Mouse (Mus musculus) MEL (cell line): ENCODE results near the gene Frmd5. TPM values are rescaled to one million over a fixed set of nuclear protein-coding genes. Genes with fewer than 3 reads are reported as not detected.
"Not testable (repeated sequence)": the region's sequence is repeated elsewhere in the genome, so short reads cannot be mapped to it uniquely, and the experiment has no call there.

ENCODE experiments used
- DNase-seq: peaks from one replicate; pipeline ENCODE4 v3.0.0; 2011; ENCODE audit warnings: low read depth, low spot score
- H3K27ac ChIP-seq: 2 replicates; pipeline ENCODE4 v1.5.1; 2012; ENCODE audit warnings: low read depth, mild to moderate bottlenecking, control low read depth, low read length, moderate library complexity; ENCODE audit not compliant: control insufficient read depth
- H3K27me3 ChIP-seq, 2 experiments: fragments of 150-350 bp in 1 of 2; sonication (generic) in 1 of 2; 2 replicates each; pipeline ENCODE4 v1.6.1; 2012; ENCODE audit warnings: low read length in 2 of 2, mild to moderate bottlenecking in 2 of 2, improper control_type of control experiment in 1 of 2, moderate library complexity in 1 of 2; ENCODE audit not compliant: insufficient read depth in 2 of 2, control insufficient read depth in 1 of 2
- H3K36me3 ChIP-seq, 2 experiments: 2 replicates each; pipeline ENCODE4 v1.6.1; 2012 to 2014; ENCODE audit warnings: low read length in 2 of 2, improper control_type of control experiment in 1 of 2, inconsistent platforms in 1 of 2, mild to moderate bottlenecking in 1 of 2; ENCODE audit not compliant: insufficient read depth in 2 of 2, control insufficient read depth in 1 of 2
- H3K4me1 ChIP-seq, 2 experiments: fragments of 150-350 bp in 1 of 2; sonication (generic) in 1 of 2; 2 replicates each; pipeline ENCODE4 v1.6.1; 2012; ENCODE audit warnings: low read length in 2 of 2, improper control_type of control experiment in 1 of 2, mild to moderate bottlenecking in 1 of 2; ENCODE audit not compliant: insufficient read depth in 2 of 2, control insufficient read depth in 1 of 2
- H3K4me3 ChIP-seq, 2 experiments: fragments of 150-350 bp in 1 of 2; sonication (generic) in 1 of 2; 2 replicates each; pipeline ENCODE4 v1.5.1; 2012; ENCODE audit warnings: low read depth in 2 of 2, low read length in 2 of 2, mild to moderate bottlenecking in 2 of 2, moderate library complexity in 2 of 2, control low read depth in 1 of 2, improper control_type of control experiment in 1 of 2; ENCODE audit not compliant: control insufficient read depth in 1 of 2, insufficient read depth in 1 of 2
- H3K79me2 ChIP-seq: 2 replicates; pipeline ENCODE4 v1.6.1; 2012; ENCODE audit warnings: mild to moderate bottlenecking, low read length, moderate library complexity; ENCODE audit not compliant: control insufficient read depth, poor library complexity, insufficient read depth
- H3K9ac ChIP-seq: 2 replicates; pipeline ENCODE4 v1.6.1; 2012; ENCODE audit warnings: low read depth, mild to moderate bottlenecking, control low read depth, low read length, moderate library complexity; ENCODE audit not compliant: control insufficient read depth, poor library complexity, severe bottlenecking
- H3K9me3 ChIP-seq: fragments of 150-350 bp; sonication (generic); replicated peaks from 2 replicates; pipeline ENCODE4 v1.6.1; 2012; ENCODE audit warnings: mild to moderate bottlenecking, low read length, improper control_type of control experiment, moderate library complexity; ENCODE audit not compliant: insufficient read depth
- BHLHE40 ChIP-seq: IDR thresholded peaks from 2 replicates; pipeline ENCODE4 v1.6.1; 2012; ENCODE audit warnings: low read depth, mild to moderate bottlenecking, inconsistent platforms, low read length, improper control_type of control experiment, borderline replicate concordance
- CHD2 ChIP-seq: IDR thresholded peaks from 2 replicates; pipeline ENCODE4 v1.6.1; 2011; ENCODE audit warnings: low read length, improper control_type of control experiment
- CTCF ChIP-seq, 3 experiments: IDR thresholded peaks in 2 of 3; conservative IDR thresholded peaks in 1 of 3; 2 replicates each; pipeline ENCODE4 v1.5.1; 2011 to 2012; ENCODE audit warnings: low read length in 3 of 3, low read depth in 2 of 3, mild to moderate bottlenecking in 2 of 3, improper control_type of control experiment in 1 of 3, inconsistent platforms in 1 of 3, mixed read lengths in 1 of 3, moderate library complexity in 1 of 3; ENCODE audit not compliant: control insufficient read depth in 1 of 3, insufficient read depth in 1 of 3, poor library complexity in 1 of 3, severe bottlenecking in 1 of 3
- E2F4 ChIP-seq: IDR thresholded peaks from 2 replicates; pipeline ENCODE4 v1.6.1; 2011; ENCODE audit warnings: low read depth, low read length, improper control_type of control experiment, borderline replicate concordance
- EP300 ChIP-seq, 2 experiments: IDR thresholded peaks; 2 replicates each; pipeline ENCODE4 v1.6.1; 2011; ENCODE audit warnings: improper control_type of control experiment in 2 of 2, low read length in 2 of 2, low read depth in 1 of 2, mild to moderate bottlenecking in 1 of 2
- KAT2A ChIP-seq: conservative IDR thresholded peaks from 2 replicates; pipeline ENCODE4 v1.6.1; 2012; ENCODE audit warnings: low read depth, low read length, improper control_type of control experiment, inconsistent platforms
- MAFK ChIP-seq: IDR thresholded peaks from 2 replicates; pipeline ENCODE4 v1.6.1; 2011; ENCODE audit warnings: low read depth, mild to moderate bottlenecking, low read length, improper control_type of control experiment, borderline replicate concordance
- MAX ChIP-seq: IDR thresholded peaks from 2 replicates; pipeline ENCODE4 v1.6.1; 2011; ENCODE audit warnings: low read length, improper control_type of control experiment
- MAZ ChIP-seq: IDR thresholded peaks from 2 replicates; pipeline ENCODE4 v1.6.1; 2012; ENCODE audit warnings: low read depth, mild to moderate bottlenecking, inconsistent platforms, low read length, improper control_type of control experiment
- MYB ChIP-seq: IDR thresholded peaks from 2 replicates; pipeline ENCODE4 v1.6.1; 2011; ENCODE audit warnings: mild to moderate bottlenecking, low read depth, low read length, improper control_type of control experiment
- MYC ChIP-seq: IDR thresholded peaks from 2 replicates; pipeline ENCODE4 v1.6.1; 2011; ENCODE audit warnings: low read depth, mild to moderate bottlenecking, low read length, improper control_type of control experiment, moderate library complexity
- NELFE ChIP-seq: IDR thresholded peaks from 2 replicates; pipeline ENCODE4 v1.6.1; 2011; ENCODE audit warnings: low read depth, low read length, improper control_type of control experiment
- POLR2AphosphoS2 ChIP-seq: IDR thresholded peaks from 2 replicates; pipeline ENCODE4 v1.6.1; 2011; ENCODE audit warnings: low read length, improper control_type of control experiment
- RAD21 ChIP-seq: IDR thresholded peaks from 2 replicates; pipeline ENCODE4 v1.6.1; 2011; ENCODE audit warnings: mild to moderate bottlenecking, low read depth, low read length, improper control_type of control experiment
- SIN3A ChIP-seq: IDR thresholded peaks from 2 replicates; pipeline ENCODE4 v1.6.1; 2012; ENCODE audit warnings: low read length, improper control_type of control experiment, inconsistent platforms
- SMC3 ChIP-seq: IDR thresholded peaks from 2 replicates; pipeline ENCODE4 v1.6.1; 2011; ENCODE audit warnings: low read depth, low read length, improper control_type of control experiment
- TAL1 ChIP-seq: IDR thresholded peaks from 2 replicates; pipeline ENCODE4 v1.6.1; 2012; ENCODE audit warnings: mild to moderate bottlenecking, inconsistent platforms, low read length, moderate library complexity, mixed read lengths
- TCF12 ChIP-seq: IDR thresholded peaks from 2 replicates; pipeline ENCODE4 v1.6.1; 2014; ENCODE audit warnings: low read depth, mild to moderate bottlenecking, inconsistent platforms, low read length, improper control_type of control experiment, moderate library complexity
- ZC3H11A ChIP-seq: IDR thresholded peaks from 2 replicates; pipeline ENCODE4 v1.6.1; 2012; ENCODE audit warnings: low read depth, mild to moderate bottlenecking, inconsistent platforms, low read length, improper control_type of control experiment
- ZMIZ1 ChIP-seq: IDR thresholded peaks from 2 replicates; pipeline ENCODE4 v1.6.1; 2012; ENCODE audit warnings: low read depth, mild to moderate bottlenecking, inconsistent platforms, low read length, improper control_type of control experiment, moderate library complexity
- ZNF384 ChIP-seq: IDR thresholded peaks from 2 replicates; pipeline ENCODE4 v1.6.1; 2012; ENCODE audit warnings: low read depth, mild to moderate bottlenecking, inconsistent platforms, low read length, improper control_type of control experiment
- polyA plus RNA-seq, 2 experiments: library from polyadenylated mRNA; stranded (reverse) in 1 of 2; unstranded in 1 of 2; fragments of >175 nt in 1 of 2; fragments of >200 nt in 1 of 2; gene quantifications; 2 replicates each; pipeline versions ENCODE4 v1.2.1 to v1.2.4; 2012; ENCODE audit warnings: low replicate concordance in 2 of 2, low read depth in 1 of 2; ENCODE audit not compliant: insufficient read length in 2 of 2, insufficient read depth in 1 of 2, missing spikeins in 1 of 2
- total RNA-seq: library from RNA; depleted of rRNA; stranded (reverse); fragments of 300-350 nt; gene quantifications from 2 replicates; pipeline ENCODE4 v1.2.3, GENCODE M21; 2012

Gene Frmd5
- total and polyA plus RNA-seq, 3 experiments = 0.04 to 0.15 TPM; not detected in 1

DNA sequence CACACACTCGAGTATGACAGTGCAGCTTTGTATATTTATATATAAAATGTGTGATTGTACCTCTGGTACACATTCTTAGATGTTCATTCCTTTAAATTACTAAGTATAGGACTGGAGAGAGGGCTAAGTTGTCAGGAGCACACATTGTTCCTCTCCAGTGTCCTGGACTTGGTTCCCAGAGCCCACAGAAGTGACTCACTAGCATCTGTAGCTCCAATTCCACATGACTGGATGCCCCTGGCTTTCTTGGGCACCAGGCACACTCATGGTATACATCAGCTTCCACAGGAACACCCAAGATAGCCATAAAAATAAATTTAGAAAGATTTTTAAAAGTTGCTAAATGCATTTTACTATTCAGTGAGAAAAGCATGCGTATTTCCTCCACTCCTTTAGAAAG, 281.8 kb downstream of the Frmd5 start:
- Histone ChIP-seq H3K9me3 (no peaks in the 10 kb centered on the region), H3K27ac (no peak overlapping the region), H3K4me1 (peaks cover 5 to 6% of the 10 kb centered on the region in 2 experiments), H3K4me3 (no peak overlapping the region), H3K27me3 (no peaks in the 10 kb centered on the region), H3K9ac (no peak overlapping the region), H3K36me3 (peaks cover 3 to 16% of the 10 kb centered on the region in 2 experiments), H3K79me2 (no peaks in the 10 kb centered on the region)
- DNase-seq = no peak
- TF ChIP-seq ZC3H11A (no peak), E2F4 (no peak), CTCF (IDR thresholded peaks at IDR 0.05 in 2 of 3, conservative IDR thresholded peaks at IDR 0.05 in 1 of 3; ENCODE audit: control insufficient read depth in 1 of 3, insufficient read depth in 1 of 3, low read depth in 2 of 3, low read length in 3 of 3, poor library complexity in 1 of 3, severe bottlenecking in 1 of 3) (no peak), BHLHE40 (no peak), ZNF384 (no peak)

DNA sequence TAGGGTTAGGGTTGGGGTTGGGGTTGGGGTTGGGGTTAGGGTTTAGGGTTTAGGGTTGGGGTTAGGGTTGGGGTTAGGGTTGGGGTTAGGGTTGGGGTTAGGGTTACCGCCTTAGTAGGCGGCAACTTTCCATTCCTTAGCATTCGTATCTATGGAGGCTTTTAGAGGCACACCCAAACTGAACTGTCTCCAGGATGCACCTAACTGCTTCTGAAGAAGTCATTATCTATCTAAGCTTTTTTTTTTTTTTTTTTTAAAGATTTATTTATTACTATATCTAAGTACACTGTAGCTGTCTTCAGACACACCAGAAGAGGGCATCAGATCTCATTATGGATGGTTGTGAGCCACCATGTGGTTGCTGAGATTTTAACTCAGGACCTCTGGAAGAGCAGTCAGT, 284.1 kb downstream of the Frmd5 start:
- H3K9ac ChIP-seq, H3K4me1 ChIP-seq, H3K9me3 ChIP-seq, H3K27ac ChIP-seq, H3K27me3 ChIP-seq, H3K79me2 ChIP-seq, H3K4me3 ChIP-seq: not testable (repeated sequence)
- peak; percentile 83 for DNase-seq
- H3K36me3 ChIP-seq = peaks cover 11 to 16% of the 10 kb centered on the region in 2 experiments
- peak in 1 of 2 experiments; percentile 45; a peak in 1 of 4 replicates for TF ChIP-seq EP300 (IDR thresholded peaks at IDR 0.05; ENCODE audit: low read depth in 1 of 2, low read length in 2 of 2)
- peak; percentile 75 for TF ChIP-seq ZNF384

DNA sequence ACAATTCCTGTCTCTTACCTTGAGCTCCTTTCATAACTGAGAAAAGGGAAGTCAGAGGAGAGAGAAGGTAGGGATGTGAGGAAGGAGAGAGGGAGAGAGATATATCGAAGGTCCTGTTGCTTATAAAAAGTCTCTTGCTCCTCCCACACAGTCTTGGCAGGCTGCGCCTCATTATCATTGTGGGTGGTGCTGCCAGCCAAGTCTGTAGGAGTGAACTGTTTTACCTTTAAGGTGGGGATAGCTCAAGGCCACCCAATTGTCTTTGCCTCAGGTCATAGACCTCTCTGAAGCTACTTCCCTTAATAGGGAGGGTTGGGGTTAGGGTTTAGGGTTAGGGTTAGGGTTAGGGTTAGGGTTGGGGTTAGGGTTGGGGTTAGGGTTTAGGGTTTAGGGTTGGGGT, 284.9 kb downstream of the Frmd5 start:
- Histone ChIP-seq H3K4me1 (peaks cover 8 to 11% of the 10 kb centered on the region in 2 experiments), H3K9me3 (no peaks in the 10 kb centered on the region), H3K79me2 (peaks cover 2% of the 10 kb centered on the region; the same call in 1 of the 2 replicates), H3K4me3 (peak overlapping the region in 1 of 2 experiments; percentile 35; a peak in 2 of 4 replicates)
- peak; percentile 91 for DNase-seq
- TF ChIP-seq ZNF384 (no peak), RAD21 (no peak), TAL1 (no peak), MAZ (no peak), ZC3H11A (no peak), CHD2 (no peak), MAX (no peak), ZMIZ1 (no peak), MAFK (no peak), EP300 (IDR thresholded peaks at IDR 0.05; ENCODE audit: low read depth in 1 of 2, low read length in 2 of 2) (no peak), MYB (no peak), KAT2A (no peak), SMC3 (no peak), SIN3A (no peak), NELFE (no peak), CTCF (IDR thresholded peaks at IDR 0.05 in 2 of 3, conservative IDR thresholded peaks at IDR 0.05 in 1 of 3; ENCODE audit: control insufficient read depth in 1 of 3, insufficient read depth in 1 of 3, low read depth in 2 of 3, low read length in 3 of 3, poor library complexity in 1 of 3, severe bottlenecking in 1 of 3) (no peak), TCF12 (no peak), MYC (no peak), POLR2AphosphoS2 (no peak)
- TF ChIP-seq, all 39 proteins: peak for 0
- Histone ChIP-seq H3K36me3 (peaks cover 11 to 21% of the 10 kb centered on the region in 2 experiments), H3K27me3 (no peaks in the 10 kb centered on the region), H3K27ac (peak overlapping the region; percentile 94), H3K9ac (peak overlapping the region; percentile 37; the same call in 1 of the 2 replicates)

DNA sequence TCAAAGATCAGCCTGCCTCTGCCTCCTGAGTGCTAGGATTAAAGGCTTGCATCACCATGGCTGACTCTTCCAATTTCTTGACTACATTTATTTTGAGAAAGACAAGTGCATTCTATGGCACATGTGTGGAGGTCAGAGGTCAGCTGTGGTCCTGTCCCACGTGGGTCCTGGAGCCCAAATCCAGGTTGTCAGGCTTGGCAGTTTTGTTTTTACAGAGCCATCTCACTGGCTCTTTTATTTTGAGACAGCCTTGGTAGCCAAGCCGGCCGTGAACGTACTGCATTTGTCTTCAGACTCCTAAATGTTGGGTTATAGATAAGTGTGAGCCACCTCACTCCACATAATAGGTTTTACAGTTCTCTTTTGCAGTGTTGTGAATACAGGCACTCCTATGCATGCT, 288.2 kb downstream of the Frmd5 start:
- DNase-seq, H3K4me3 ChIP-seq, H3K27me3 ChIP-seq, H3K9me3 ChIP-seq, H3K27ac ChIP-seq, H3K79me2 ChIP-seq, H3K9ac ChIP-seq: not testable (repeated sequence)
- H3K4me1 ChIP-seq = peaks cover 14 to 17% of the 10 kb centered on the region in 2 experiments
- peaks cover 15 to 24% of the 10 kb centered on the region in 2 experiments for H3K36me3 ChIP-seq
